Mouse (Mus musculus): ENCODE measurements at regions not wholly inside any gene's neighbourhood (a gene's known extent, or its start where the extent isn't known, plus 50 kb on each side); places are given as distances from the start of the nearest gene placed in this dataset.

DNA sequence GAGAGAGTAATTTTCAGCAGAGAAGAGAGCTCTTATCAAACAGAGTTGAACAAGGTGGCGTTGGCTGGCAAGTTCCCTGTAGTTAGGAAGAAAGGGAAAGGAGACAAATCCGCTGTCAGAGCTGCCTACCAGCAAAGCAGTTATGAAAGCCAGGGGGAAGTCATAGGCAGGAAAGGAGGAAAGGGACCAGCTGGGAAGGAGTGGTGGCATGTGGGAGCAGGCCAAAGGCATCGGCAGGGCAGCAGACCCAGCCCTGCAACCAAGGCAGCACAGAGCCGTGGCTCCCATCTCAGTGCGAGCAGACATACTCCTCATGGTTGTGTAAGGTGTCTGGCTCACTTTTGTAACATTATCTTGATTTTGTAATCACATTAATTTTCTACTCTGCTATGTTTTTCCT, 177.4 kb upstream of the Krr1 start:
- no peak overlapping the region for H3K4me3 ChIP-seq (ENCODE audit: insufficient read depth, low read length)
- H3K4me1 ChIP-seq (ENCODE audit: control insufficient read depth, insufficient read depth, low read length), result no peaks in the 10 kb centered on the region
- no peak for TF ChIP-seq POLR2A (IDR thresholded peaks at IDR 0.05; ENCODE audit: borderline replicate concordance, low read depth, low read length)
- no peak for TF ChIP-seq CTCF (IDR thresholded peaks at IDR 0.05; ENCODE audit: low read depth, low read length)
- H3K27ac ChIP-seq (ENCODE audit: insufficient read depth, low read depth, low read length), result no peak overlapping the region

DNA sequence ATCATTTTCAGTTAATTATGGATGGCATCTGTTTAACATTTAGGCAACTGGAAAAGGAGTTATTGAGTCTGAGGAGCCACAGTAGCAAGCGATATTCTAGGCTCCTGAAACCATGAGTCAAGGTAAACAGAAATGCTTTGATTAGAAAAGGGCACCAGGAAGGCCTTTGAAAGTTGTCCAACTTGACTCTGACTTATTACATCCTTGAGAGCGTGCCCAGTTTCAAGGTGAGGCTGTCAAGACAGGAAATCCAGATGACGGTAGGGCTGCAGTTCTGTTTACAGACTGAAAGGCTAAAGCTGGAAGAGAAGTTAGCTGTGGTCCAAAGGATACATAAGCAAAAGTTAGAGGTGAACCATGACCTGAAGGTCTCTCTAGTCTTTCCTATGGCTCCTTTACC, 176.7 kb upstream of the Krr1 start:
- H3K4me1 ChIP-seq (ENCODE audit: control insufficient read depth, insufficient read depth, low read length), result no peaks in the 10 kb centered on the region
- TF ChIP-seq POLR2A (IDR thresholded peaks at IDR 0.05; ENCODE audit: borderline replicate concordance, low read depth, low read length) (no peak), CTCF (IDR thresholded peaks at IDR 0.05; ENCODE audit: low read depth, low read length) (no peak)
- H3K27ac ChIP-seq (ENCODE audit: insufficient read depth, low read depth, low read length), result no peak overlapping the region
- no peak overlapping the region for H3K4me3 ChIP-seq (ENCODE audit: insufficient read depth, low read length)

DNA sequence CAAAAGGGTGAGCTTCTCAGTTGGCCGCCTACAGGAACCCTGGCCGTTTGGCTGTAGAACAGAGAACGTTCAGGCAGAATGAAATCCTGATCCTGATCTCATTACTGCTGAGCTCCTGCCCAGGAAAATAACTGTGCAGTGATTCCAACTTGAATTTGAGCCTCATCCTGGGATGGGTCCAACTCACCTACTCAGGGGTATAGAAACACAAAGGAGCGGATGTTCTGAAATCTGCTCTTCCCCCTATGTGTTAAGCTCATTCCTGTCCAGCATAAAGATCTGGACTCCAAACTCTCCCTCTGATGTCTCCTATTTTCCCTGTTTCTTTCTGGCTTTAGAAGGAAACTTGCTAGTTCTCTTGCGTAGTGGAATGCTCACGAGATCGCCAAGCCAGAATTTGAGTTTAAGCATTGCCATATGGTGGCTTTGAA, 173.6 kb upstream of the Krr1 start:
- TF ChIP-seq POLR2A (IDR thresholded peaks at IDR 0.05; ENCODE audit: borderline replicate concordance, low read depth, low read length), result no peak
- TF ChIP-seq CTCF (IDR thresholded peaks at IDR 0.05; ENCODE audit: low read depth, low read length), result no peak
- Histone ChIP-seq H3K4me3 (ENCODE audit: insufficient read depth, low read length) (no peak overlapping the region), H3K27ac (ENCODE audit: insufficient read depth, low read depth, low read length) (no peak overlapping the region), H3K4me1 (ENCODE audit: control insufficient read depth, insufficient read depth, low read length) (no peaks in the 10 kb centered on the region)

DNA sequence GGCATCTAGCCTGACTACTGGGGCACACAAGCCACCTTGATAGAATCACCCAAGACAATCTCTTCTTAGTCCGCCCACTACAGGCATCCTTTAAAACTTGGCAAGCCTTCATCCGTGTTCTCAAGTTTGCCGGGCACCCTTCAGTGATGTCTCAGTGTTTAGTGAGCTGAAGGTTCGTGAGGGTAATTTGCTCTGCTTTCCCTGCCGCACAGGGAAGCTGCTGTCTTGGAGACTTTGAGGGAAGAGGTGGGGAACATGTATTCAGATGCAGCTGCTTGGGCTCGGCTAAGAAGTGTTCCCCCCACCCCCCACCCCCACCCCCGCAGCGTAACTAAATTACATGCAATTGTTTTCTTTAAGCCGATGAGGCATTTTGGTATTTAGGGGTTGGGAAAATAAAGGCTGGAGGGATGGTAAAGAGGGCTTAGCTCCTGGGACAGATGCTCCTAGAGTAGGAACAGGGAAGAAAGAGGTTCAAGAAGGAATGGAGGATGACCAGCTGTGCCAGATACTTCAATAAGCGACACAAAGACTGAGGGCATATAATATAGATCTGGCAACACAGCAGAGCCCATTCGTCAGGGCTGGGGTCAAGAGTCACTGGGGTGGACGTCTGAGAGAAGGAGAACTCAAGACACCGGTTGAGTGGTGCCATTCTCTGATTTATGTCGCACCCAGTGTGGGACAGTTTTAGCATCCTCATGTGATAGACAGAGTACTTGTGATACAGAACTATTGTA, 172.4 kb upstream of the Krr1 start:
- Histone ChIP-seq H3K27ac (ENCODE audit: insufficient read depth, low read depth, low read length) (no peak overlapping the region), H3K4me1 (ENCODE audit: control insufficient read depth, insufficient read depth, low read length) (no peaks in the 10 kb centered on the region), H3K4me3 (ENCODE audit: insufficient read depth, low read length) (no peak overlapping the region)
- TF ChIP-seq POLR2A (IDR thresholded peaks at IDR 0.05; ENCODE audit: borderline replicate concordance, low read depth, low read length), result no peak
- TF ChIP-seq CTCF (IDR thresholded peaks at IDR 0.05; ENCODE audit: low read depth, low read length), result no peak

DNA sequence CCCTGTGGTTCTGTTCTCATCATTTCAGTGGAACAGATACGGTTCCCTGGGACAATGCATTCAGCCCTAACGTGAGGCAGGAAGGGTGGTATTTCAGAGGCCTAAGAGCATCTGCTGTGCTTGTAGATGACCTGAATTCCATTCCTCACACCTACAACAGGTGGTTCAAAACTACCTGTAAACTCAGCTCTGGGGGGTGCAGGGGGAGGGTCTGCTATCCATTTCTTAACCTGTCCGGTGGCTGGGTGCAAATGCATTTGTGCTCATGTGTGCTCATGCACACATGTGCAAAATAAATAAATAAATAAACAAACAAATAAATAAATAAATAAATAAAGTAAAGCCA, 171.9 kb upstream of the Krr1 start:
- no peak overlapping the region for H3K27ac ChIP-seq (ENCODE audit: insufficient read depth, low read depth, low read length)
- TF ChIP-seq CTCF (IDR thresholded peaks at IDR 0.05; ENCODE audit: low read depth, low read length) (no peak), POLR2A (IDR thresholded peaks at IDR 0.05; ENCODE audit: borderline replicate concordance, low read depth, low read length) (no peak)
- no peak overlapping the region for H3K4me3 ChIP-seq (ENCODE audit: insufficient read depth, low read length)
- H3K4me1 ChIP-seq (ENCODE audit: control insufficient read depth, insufficient read depth, low read length), result no peaks in the 10 kb centered on the region

DNA sequence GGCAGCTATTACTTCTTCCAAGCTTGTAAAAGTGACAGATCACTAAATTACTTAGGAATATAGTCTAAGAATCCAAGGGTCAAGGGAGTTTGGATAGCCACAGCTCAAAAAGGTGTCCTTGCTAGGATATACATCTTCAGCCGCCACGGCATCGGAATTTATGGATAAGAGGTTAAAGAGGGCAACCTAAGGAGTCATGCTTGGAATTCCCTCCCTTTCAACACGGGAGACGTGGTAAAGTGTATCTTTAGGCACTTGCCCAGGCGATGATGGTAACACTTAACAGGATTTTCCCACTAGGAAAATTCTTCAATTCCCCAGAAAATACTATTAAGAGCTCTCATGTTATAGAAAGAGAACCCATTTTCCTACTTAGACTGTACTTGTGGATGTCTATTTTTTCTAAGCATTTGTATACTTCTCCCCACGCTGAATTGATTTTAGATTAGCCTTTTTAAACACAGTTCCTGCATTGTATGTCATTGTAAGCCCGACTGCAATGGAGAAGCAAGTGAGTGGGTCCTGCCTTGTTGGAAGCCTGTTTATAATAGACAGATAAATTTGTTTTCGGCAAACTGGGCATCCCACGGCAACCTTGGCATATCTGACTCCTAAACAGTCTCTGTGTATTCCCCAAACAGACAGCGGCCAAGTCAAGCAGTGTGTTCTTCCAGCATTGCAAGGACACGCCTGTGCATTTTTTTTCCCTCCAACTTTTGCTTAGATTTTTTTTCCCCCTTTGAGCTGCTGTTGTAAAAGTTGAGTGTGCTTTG, 171.3 kb upstream of the Krr1 start:
- TF ChIP-seq CTCF (IDR thresholded peaks at IDR 0.05; ENCODE audit: low read depth, low read length), result no peak
- TF ChIP-seq POLR2A (IDR thresholded peaks at IDR 0.05; ENCODE audit: borderline replicate concordance, low read depth, low read length), result no peak
- H3K4me1 ChIP-seq (ENCODE audit: control insufficient read depth, insufficient read depth, low read length), result no peaks in the 10 kb centered on the region
- no peak overlapping the region for H3K4me3 ChIP-seq (ENCODE audit: insufficient read depth, low read length)
- no peak overlapping the region for H3K27ac ChIP-seq (ENCODE audit: insufficient read depth, low read depth, low read length)

DNA sequence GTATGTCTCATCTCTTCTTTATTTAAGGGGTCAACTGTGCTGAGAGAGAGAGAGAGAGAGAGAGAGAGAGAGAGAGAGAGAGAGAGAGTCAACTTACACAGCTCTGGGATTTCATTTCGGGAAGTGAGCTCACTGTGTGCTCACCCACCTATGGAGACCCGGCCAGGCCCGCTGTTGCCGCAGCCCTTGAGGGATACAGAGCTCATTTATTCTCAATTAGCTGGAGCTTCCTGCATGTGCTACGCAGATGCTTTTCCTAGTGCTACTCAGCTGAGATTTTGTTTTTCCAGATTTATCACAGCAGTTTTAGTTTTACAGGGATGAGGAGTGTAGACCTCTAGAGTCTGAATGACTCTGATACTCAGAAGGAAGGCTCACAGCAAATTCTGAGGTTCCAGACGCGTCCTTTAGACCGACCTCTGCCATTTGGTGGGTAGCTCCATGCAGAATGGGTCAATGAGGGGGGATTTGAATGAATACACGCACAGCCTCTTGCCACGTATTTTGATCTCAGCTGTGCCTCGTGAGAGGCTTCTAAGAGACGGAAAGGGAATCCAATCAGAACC, 170.6 kb upstream of the Krr1 start:
- 0 out of 2 replicates have a peak, but pooled peaks cover 1% of the 10 kb centered on the region for H3K4me1 ChIP-seq (ENCODE audit: control insufficient read depth, insufficient read depth, low read length)
- TF ChIP-seq CTCF (IDR thresholded peaks at IDR 0.05; ENCODE audit: low read depth, low read length) (no peak), POLR2A (IDR thresholded peaks at IDR 0.05; ENCODE audit: borderline replicate concordance, low read depth, low read length) (no peak)
- H3K4me3 ChIP-seq (ENCODE audit: insufficient read depth, low read length), result no peak overlapping the region
- no peak overlapping the region for H3K27ac ChIP-seq (ENCODE audit: insufficient read depth, low read depth, low read length)

DNA sequence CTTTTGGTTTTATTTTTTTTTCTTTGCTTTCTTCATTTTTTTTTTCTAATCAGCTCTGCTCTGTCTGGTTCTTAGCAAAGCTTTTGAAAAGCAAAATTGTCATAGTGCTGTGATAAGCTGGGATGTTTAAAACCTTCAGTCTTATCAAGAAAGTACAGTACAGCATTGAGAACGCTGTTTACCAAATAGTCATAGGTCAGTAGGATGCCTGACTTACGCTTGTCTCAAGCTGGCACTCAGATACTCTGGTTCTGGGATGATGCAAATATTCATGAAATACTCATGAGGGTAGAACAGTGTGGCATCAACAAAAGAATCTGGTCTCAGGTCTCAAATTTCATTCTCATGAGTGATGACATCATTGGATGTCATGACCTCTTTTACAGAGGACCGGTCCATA, 166.1 kb upstream of the Krr1 start:
- Histone ChIP-seq H3K4me3 (ENCODE audit: insufficient read depth, low read length) (no peak overlapping the region), H3K27ac (ENCODE audit: insufficient read depth, low read depth, low read length) (no peak overlapping the region), H3K4me1 (ENCODE audit: control insufficient read depth, insufficient read depth, low read length) (0 out of 2 replicates have a peak, but pooled peaks cover 2% of the 10 kb centered on the region)
- no peak for TF ChIP-seq POLR2A (IDR thresholded peaks at IDR 0.05; ENCODE audit: borderline replicate concordance, low read depth, low read length)
- no peak for TF ChIP-seq CTCF (IDR thresholded peaks at IDR 0.05; ENCODE audit: low read depth, low read length)

DNA sequence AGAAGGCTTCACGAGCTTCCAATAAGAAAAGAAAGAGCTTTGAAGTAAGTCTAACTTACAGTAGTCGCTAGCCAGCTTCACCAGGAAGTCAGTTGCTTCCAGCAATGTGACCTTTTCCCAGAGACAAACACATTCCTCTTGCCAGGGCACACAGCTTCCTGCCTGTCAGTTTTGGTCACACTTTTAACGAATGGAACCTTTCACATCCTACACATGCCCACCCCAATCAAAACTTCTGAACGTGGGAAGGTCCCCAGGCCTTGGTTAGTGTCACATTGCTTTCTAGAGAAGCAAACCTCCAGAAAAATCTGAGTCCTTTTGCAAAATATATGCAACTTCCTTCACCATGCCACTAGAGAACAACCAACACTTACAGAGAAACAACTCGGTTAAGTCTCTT, 165.5 kb upstream of the Krr1 start:
- Histone ChIP-seq H3K4me3 (ENCODE audit: insufficient read depth, low read length) (no peak overlapping the region), H3K4me1 (ENCODE audit: control insufficient read depth, insufficient read depth, low read length) (0 out of 2 replicates have a peak, but pooled peaks cover 2% of the 10 kb centered on the region), H3K27ac (ENCODE audit: insufficient read depth, low read depth, low read length) (no peak overlapping the region)
- TF ChIP-seq POLR2A (IDR thresholded peaks at IDR 0.05; ENCODE audit: borderline replicate concordance, low read depth, low read length), result no peak
- TF ChIP-seq CTCF (IDR thresholded peaks at IDR 0.05; ENCODE audit: low read depth, low read length), result no peak

DNA sequence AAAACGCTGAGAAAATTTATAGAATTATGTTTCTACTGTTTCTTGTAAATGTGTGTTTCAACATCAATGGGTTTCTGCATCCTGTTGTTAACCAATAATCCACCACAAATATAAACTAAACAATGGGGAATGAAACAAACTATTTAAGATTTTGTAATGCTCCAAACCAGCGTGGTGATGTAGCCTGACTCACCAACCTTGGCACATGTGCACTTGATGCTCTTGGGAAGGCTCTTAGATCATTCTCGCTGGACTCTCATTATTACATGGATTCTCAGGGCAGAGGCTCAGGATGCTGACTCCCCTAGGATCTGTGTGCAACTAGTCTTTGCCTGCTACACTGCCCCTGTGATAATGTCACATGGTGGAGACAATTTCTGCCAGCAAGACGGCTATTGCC, 158.7 kb upstream of the Krr1 start:
- no peak overlapping the region for H3K4me3 ChIP-seq (ENCODE audit: insufficient read depth, low read length)
- TF ChIP-seq CTCF (IDR thresholded peaks at IDR 0.05; ENCODE audit: low read depth, low read length) (no peak), POLR2A (IDR thresholded peaks at IDR 0.05; ENCODE audit: borderline replicate concordance, low read depth, low read length) (no peak)

More for the DNA sequence above, 158.7 kb upstream of the Krr1 start:
- H3K27ac ChIP-seq (ENCODE audit: insufficient read depth, low read depth, low read length), result no peak overlapping the region
- H3K4me1 ChIP-seq (ENCODE audit: control insufficient read depth, insufficient read depth, low read length), result no peaks in the 10 kb centered on the region

Measured in bone marrow macrophage, adult 2 months (primary cell).